Mouse (Mus musculus): Measurements from ENCODE around the gene Slc25a21.

The Slc25a21 gene

GRCm38 (mm10) chr12:57184401-57185147 lies 12.7 kb downstream of the Slc25a21 start:
- peak; percentile 50 for DNase-seq

GRCm38 (mm10) chr12:57179465-57180188 lies 17.6 kb downstream of the Slc25a21 start:
- DNase-seq = no peak

GRCm38 (mm10) chr12:57178818-57179217 lies 18.5 kb downstream of the Slc25a21 start:
- no peak for DNase-seq

GRCm38 (mm10) chr12:57163294-57163693 lies 34.0 kb downstream of the Slc25a21 start:
- DNase-seq = no peak

- no peak for DNase-seq
These were observed 34.4 kb downstream of the Slc25a21 start for GRCm38 (mm10) chr12:57162840-57163239.

- no peak for DNase-seq
These were observed 37.4 kb downstream of the Slc25a21 start for GRCm38 (mm10) chr12:57159904-57160303.

GRCm38 (mm10) chr12:57158266-57158665 lies 39.0 kb downstream of the Slc25a21 start:
- DNase-seq = no peak

- DNase-seq = no peak
These were observed 58.3 kb downstream of the Slc25a21 start for GRCm38 (mm10) chr12:57138937-57139336.

- DNase-seq = no peak
These were observed 59.5 kb downstream of the Slc25a21 start for GRCm38 (mm10) chr12:57137809-57138208.

- DNase-seq = no peak
These were observed 78.7 kb downstream of the Slc25a21 start for GRCm38 (mm10) chr12:57118602-57119001.

- no peak for DNase-seq
These were observed 81.8 kb downstream of the Slc25a21 start for GRCm38 (mm10) chr12:57115516-57115915.

GRCm38 (mm10) chr12:57109363-57109762 lies 87.9 kb downstream of the Slc25a21 start:
- no peak for DNase-seq

GRCm38 (mm10) chr12:57102322-57102721 lies 95.0 kb downstream of the Slc25a21 start:
- no peak for DNase-seq

GRCm38 (mm10) chr12:57100549-57100948 lies 96.7 kb downstream of the Slc25a21 start:
- DNase-seq = no peak

GRCm38 (mm10) chr12:57099066-57099465 lies 98.2 kb downstream of the Slc25a21 start:
- DNase-seq = peak; percentile 56

- no peak for DNase-seq
These were observed 98.9 kb downstream of the Slc25a21 start for GRCm38 (mm10) chr12:57098371-57098770.

GRCm38 (mm10) chr12:57093107-57093506 lies 104.2 kb downstream of the Slc25a21 start:
- DNase-seq = no peak

GRCm38 (mm10) chr12:57084519-57084918 lies 112.8 kb downstream of the Slc25a21 start:
- DNase-seq = no peak

- DNase-seq = no peak
These were observed 113.7 kb downstream of the Slc25a21 start for GRCm38 (mm10) chr12:57083533-57083932.

GRCm38 (mm10) chr12:57076606-57077005 lies 120.7 kb downstream of the Slc25a21 start:
- DNase-seq = no peak

- DNase-seq = no peak
These were observed 124.7 kb downstream of the Slc25a21 start for GRCm38 (mm10) chr12:57072616-57073015.

GRCm38 (mm10) chr12:57068607-57069006 lies 128.7 kb downstream of the Slc25a21 start:
- DNase-seq = no peak

- DNase-seq = no peak
These were observed 177.5 kb downstream of the Slc25a21 start for GRCm38 (mm10) chr12:57019737-57020136.

- DNase-seq = no peak
These were observed 180.4 kb downstream of the Slc25a21 start for GRCm38 (mm10) chr12:57016845-57017244.
